Mouse (Mus musculus): ENCODE data around the gene Gm5294. TPM values are rescaled to one million over a fixed set of nuclear protein-coding genes. Genes with fewer than 3 reads are reported as not detected.

Gm5294 gene
- polyA plus RNA-seq (2017; shearing (Covaris generic)), result not detected

DNA sequence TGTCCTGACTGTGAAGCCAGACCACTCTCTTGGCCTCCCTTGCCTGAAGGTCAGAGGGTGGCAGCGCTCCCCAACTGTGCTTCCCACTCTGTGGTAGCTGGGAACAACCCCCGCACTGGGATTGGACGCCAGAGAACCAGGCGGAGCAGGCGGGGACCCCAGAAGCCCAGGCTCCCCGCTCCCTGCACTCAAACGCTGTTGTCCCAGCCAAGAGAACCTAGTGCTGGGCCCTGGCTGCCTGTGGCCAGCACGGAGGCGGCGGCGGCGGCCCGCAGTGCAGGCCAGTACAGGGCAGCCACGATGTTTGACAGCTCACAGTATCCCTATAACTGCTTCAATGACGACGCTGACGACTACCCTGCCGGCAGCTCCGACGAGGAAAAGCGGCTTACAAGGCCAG, at the start of gene Gm5294:
TSS of gene Gm5294 (plus strand) at position 301 of the 400 bp plus-strand sequence.
- ATAC-seq, result no peak

DNA sequence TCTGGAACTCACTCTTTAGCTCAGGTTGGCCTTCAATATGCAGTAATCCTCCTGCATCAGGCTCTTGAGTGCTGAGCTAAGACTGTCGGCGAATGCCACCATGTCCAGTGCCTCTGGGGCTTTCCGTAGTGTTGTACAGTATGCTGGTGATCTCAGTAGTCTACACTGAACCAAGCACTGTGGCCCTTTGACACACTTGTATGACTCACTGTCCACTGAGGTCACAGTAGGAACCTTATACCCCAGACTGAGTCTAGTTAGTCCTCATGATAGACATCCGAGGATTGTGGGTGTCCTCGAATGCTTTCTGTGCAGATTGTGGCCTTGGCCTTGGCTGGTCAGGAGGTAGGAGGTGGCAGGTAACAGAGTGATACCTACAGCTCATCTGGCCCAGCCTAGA, 44.8 kb upstream of the Gm5294 start:
- ATAC-seq, result no peak

DNA sequence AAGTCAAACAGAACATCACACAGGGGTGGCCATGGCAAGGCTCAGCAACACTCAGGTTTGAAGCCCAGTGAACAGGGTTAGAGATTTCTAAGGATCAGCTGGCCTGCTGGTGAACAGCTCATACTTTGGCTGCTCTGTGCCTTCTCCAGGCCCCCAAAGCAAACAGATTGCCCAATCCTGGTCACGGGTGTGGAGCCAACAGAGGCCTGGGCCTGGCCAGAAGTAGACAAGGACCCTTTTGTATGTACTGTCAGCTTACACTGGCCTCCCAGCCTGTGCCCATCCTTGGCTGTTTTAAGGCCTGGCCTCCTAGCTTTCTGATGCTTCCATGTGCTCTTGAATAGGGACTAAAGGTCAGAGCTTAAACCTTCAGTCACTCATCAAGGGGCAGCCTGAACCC, 43.5 kb upstream of the Gm5294 start:
- ATAC-seq, result no peak

DNA sequence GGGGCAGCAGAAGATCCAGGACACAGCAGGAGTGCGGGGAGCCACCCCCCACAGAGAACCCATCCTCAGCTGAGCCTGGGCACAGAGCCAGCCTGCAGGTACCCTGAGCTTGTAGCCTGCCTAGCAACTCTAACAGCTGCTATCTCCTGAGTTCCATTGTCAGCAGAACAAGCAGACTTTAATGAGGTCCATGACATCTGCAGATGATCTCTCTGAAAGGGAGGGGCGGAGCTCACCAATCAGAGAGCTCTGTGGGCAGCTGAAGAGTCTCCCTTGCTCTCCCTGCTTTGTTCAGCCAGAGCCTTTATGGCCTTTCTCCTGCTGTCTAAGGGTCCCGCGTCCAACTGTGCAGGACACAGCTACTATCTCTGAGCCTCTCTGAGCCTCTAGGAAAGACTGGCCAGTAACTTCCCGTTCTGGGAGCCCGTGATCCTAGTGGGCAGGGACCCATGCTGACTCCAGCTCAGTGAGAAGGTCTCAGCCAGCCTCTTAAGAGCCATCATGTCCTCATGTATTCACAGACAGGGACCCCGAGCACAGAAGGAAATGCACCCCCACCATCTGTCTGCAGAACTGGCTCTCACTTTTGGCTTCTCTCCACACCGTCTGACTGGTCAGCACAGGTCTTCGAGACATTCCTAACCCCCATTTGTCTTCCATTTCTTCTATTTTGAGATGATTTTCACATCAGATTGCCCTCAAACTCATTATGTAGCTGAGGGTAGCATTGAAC, 41.0 kb upstream of the Gm5294 start:
- ATAC-seq, result no peak

DNA sequence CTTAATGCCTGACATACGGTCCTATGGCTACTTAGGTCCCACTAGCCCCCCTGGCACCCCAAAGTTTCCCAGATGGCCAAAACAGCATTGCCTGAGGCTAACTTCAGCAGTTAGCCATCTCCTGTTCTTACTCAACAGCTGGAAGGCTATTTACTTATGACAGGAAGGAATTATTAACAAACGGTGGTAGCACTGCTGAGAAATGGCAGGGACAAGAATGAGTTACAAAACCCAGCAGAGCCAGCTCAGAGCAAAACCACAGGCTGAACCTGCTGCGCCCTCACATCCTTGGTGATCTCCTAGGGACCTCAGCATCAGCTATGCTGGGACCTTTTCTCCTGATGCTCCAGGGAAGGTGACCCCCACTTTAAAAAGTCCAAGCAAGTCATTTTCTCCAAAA, 40.2 kb upstream of the Gm5294 start:
- ATAC-seq, result no peak

DNA sequence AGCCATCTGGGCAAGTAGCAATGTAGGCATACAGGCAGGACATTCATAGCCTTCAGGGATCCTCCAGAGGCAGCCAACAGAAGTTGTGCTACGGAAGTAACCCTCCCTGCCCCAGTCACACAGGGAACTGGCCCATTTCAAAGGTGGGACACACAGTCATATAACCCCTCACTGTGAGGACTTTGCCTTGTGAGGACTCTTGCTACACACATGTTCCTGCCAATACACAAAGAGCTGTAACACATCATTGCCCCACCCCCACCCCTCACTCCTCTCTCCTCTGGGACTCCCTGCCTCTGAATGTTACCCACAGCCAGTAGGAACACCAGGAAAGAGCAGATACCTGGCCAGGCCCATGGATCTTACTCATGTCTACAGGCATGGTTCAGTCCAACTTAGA, 37.2 kb upstream of the Gm5294 start:
- ATAC-seq, result no peak

DNA sequence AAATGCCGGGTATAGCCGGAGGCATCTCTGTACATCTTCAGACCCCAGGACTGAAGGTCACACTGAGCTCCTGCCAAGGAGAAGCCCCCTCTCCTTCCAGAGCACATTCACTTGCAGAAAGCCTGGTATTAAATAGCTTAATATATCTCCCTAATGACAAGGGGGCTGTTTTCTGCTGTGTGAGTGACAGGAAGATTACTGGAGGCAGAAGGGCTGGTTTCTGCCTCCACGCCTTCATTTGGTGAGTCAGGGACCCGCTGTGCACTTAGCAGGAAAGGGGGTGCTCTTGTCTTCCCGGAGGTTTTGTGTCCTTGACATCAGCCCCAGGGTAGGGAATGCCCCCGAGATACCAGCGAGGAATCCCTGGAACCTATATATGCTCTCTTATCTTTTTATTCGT, 36.7 kb upstream of the Gm5294 start:
- no peak for ATAC-seq

DNA sequence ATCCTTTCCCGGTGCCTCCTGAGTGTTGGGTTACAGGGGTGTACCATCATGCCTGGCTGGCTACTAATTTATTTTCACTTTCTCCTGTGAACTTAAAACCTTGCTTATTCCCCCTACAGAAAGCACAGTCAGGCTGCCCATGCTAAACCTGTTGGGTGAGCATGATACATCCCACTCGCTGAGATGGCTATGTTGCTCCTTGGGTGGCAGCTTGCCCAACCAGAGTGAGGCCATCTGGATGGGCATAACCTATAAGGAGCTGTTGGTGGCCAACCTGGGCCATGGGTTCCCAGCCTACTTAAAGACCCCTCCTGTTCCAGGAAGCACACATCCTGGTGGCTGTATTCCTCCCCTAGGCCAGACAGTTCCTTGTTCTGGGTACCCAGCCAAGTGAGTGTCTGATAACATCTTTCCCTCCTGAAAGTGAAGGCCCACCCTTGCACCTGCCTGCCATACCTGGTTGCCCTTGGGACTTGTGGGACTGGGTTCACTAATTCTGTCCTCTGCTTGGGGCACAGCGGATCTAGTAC, 33.8 kb upstream of the Gm5294 start:
- ATAC-seq, result no peak

DNA sequence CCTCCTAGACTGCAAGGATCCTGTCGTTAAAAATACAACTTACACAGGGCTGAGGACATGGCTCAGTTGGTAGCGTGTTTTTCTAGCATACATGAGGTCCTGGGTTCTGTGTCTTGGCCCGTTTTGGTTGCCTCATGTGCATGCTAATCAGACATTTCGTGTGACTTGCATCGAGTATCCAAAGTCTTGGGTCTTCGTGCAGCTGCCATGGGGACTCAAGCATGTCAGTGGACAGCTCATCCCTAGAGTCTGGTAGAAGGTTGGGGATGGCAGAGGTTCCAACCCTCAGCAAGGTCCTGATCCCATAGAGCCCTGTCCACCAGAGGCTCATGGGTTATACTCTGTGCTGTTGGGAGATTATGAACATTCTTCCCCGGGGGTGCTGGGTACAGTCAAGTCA, 32.2 kb upstream of the Gm5294 start:
- no peak for ATAC-seq

DNA sequence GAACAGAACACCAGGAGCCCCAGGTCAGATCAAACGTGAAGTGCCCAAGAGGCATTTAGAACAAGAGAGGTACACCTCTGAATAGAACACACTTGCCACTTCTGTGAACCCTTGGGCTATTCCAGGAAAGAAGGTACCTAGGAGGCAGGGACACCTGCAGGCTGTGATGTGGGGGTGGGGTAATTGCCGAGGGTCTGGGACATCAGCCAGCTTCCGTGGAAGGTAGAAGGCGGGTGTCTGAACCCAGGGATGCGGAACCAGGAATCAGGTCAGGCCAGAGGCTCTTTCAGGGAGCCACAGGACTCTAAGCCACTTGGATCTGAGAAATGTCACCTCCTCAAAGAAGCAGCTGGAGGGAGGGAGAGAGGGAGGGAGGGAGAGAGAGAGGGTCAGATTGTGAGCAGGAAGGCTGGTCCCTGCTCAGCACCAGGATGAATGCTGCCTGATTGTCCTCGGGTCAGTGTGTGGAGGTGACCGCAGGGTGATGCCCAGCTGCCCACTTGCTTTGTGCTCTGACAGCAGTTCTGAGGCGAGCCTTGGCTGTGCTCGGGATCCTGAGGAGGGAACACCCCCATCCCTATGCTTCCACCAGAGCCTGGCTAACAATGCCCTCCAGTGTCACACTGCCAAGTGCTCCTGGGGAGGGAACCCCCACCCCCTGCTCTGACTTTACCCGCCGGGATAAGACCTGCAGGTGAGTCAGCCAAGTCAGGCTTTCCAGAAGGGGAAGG, 31.2 kb upstream of the Gm5294 start:
- no peak for ATAC-seq

DNA sequence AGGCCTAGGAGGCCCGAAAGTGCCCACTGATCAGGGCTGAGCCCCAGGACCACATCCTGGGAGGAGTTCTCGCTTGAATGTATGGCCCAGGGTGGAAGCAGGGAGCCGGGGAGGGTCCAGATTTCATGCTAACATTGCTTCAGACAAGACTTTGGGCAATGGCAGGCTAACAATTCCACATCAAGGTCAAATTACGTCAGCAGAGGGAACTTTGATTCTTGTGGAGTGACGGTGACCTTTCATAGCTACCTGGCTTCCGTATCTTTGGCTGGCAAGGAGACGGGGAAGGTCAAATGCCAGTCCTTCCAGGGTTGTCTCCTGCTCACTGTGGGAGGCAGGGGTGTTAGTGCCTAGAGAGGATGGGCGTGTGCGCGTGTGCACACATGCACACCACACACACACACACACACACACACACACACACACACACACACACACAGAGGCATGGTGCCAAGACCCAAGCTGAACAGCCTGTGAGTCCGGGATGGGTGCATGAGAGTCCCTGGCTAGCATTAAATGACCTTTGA, 28.9 kb upstream of the Gm5294 start:
- ATAC-seq, result no peak

DNA sequence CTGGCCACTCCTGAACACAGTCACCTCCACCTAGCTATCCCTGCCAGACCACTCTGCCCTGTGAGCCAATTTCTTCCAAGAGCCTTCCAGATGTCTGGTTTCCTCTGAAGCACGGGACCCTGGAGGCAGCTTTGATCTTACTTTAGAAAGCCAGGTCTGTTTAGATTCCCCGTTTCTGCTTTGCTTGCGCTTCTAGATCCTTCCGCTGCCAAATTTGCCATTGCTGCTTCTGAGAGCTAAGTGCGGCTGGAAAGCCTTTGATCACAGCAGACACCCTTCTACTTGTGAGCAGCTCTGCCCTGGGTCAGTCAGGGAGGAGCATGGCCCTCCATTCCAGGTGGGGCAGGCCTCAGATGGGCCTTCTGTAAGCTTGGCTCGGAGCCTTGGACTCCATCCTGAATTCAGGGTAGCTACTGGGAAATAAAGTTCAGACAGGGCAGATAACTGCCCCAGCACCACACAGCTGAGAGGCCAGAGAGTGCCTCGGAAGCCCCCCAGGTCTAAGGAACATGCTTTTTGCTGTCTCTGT, 18.2 kb upstream of the Gm5294 start:
- ATAC-seq, result no peak

DNA sequence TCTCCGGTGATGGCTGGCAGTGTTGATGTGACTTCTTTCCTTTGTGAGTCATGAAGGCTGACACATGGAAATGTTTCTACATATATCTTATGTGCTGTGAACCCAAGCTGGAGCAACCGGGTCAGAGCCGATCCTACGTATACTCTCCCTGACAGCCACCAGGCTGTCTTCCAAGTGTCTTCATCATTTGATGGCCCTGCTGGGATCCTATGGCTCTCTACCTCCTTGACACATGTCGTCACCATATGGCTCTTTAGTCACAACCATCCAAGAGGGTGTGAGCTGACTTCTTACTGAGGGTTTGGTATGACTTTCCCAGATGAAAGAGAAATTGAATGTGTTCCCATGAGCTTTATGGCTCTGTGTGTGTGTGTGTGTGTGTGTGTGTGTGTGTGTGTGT, 15.6 kb upstream of the Gm5294 start:
- ATAC-seq, result no peak

DNA sequence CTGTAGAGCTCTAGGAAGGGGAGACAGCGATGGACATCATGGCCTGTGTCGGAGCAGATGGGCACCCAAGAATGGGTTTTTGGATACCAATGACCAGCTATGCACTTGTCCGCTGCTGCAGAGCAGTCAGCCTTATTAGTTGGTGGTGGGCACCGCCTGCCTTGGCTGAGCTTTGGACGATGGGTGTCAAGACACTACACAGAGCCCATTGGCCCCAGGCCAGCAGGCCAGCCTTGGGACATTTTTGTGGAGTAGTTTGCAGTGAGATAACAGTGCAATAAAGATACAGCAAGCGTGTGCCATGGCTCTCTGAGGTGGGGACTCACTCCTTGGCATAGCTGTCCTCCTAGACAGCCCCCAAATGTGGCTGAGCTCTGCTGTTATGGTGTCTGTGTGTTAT, 10.1 kb upstream of the Gm5294 start:
- ATAC-seq, result no peak

DNA sequence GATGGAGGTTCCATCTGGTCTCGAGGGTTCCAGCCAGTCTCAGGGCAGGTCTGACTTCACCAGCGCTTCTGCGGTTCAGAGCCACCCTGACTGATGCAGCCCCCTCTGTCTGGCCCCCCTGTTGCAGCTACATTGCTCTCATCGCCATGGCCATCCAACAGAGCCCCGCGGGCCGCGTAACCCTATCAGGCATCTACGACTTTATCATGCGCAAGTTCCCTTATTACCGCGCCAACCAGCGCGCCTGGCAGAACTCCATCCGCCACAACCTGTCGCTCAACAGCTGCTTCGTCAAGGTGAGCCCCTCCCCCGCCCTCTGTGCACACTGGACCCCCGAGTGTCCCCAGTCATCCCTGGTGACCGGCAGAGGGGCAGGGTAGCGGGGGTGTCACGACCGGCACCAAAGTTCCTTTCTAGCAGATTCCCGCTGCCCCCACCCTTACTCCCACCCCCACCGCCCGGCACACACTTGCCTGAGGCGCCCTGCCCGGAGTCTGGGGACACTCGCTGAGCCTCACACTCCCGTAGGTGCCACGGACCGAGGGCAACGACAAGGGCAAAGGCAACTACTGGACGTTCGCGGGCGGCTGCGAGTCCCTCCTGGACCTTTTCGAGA, 945 bp downstream of the Gm5294 start:
- ATAC-seq, result no peak

DNA sequence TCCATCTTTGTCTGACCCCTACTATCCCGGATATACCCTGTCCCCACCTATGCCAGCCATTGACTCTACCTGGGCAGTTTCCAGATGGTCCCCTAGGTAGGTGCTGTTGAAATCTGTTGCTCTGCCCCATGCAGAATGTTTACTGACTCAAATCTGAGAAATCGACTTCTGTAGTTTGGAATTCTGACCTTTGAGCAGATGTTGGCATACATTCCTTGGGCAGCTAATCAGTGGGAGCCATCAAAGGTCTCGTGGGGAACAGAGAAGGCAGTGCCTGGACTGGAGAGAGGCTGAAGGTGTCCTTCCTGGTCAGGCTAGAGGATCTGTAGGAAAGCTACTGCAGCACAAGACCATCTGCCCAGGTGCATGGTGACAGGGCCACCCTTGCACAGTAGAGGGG, 5.2 kb downstream of the Gm5294 start:
- ATAC-seq, result no peak

DNA sequence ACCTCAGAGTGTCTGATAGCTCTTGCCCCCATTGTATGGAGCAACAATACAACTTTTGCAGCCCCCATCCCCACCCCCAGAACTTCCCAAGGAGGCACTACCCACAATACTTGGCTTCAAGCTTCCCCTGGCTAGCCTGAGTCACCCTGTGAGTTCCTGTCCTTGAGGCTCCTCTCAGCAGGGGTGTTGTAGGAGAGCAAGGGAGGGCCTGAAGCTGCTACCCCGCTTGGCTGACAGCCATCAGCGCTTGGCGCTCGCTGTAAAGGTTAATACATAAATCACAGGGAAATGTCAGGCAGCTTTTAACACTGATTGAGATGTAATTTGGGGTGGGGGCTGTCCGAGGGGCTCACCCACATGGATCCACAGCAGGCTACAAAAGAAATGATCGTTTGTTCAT, 13.5 kb downstream of the Gm5294 start:
- no peak for ATAC-seq

DNA sequence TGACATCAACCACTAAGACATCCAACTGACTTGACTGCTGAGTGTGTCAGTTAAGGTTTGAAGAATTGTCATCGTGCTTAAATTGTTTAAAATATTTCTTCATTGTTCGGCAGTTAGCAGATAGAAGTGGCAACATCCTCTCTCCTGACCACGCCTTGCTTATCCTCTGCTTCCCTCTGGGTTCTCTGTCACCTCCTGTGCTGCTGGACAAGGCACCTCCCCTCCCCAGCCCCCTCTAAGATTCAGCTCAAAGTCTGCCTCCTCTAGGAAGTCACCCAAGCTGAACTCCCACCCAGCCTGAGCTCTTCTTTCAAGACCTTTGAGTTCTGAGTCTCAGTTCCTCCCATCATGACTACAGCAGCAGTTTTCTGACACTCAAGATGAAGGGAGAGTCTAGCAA, 15.0 kb downstream of the Gm5294 start:
- ATAC-seq, result no peak

DNA sequence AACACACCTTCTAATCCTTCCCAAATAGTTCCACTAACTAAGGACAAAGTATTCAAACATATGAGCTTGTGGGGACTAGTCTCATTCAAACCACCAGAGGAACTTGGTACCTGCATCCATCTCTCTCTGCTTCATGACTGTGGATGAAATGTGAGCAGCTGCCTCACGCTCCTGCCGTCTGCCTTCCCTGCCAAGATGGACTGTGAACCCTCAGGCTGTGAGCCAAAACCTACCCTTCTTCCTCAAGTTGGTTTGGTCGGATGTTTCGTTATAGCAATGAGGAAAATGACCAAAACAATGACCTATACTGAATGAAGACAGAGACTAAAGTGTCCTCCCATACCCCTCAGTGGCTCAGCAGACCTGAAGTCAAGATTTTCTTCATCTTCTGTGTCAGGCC, 21.1 kb downstream of the Gm5294 start:
- no peak for ATAC-seq

DNA sequence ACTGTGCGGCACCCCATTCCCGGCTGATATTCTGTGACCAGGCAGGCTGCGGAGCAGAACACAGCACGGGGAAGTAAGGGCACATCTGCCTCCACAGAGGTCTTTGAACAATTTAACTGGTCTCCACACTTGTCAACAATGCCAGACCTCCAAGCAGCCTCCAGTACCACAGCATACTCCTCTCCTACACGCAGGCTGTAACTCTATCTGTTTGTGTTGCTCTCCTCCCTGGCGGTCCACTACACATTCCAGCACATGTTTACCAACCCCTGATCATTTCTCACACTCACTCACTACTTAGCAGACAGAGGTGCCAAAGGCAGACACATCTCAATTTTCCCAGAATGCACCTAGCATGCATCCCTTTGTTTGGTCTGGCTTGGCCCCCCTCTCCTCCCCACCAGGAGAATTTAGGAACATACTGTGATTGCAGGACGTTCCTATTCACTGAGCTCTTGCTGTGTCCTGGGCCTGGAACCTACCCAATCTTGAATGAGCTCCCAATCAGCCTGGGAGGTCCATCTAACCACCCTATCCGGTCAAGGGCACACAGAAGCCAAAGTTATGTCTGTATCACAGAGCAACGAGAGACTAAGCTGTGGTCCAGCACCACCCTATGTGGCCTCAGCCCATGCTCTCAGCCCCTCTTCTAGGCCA, 23.4 kb downstream of the Gm5294 start:
- ATAC-seq, result no peak

DNA sequence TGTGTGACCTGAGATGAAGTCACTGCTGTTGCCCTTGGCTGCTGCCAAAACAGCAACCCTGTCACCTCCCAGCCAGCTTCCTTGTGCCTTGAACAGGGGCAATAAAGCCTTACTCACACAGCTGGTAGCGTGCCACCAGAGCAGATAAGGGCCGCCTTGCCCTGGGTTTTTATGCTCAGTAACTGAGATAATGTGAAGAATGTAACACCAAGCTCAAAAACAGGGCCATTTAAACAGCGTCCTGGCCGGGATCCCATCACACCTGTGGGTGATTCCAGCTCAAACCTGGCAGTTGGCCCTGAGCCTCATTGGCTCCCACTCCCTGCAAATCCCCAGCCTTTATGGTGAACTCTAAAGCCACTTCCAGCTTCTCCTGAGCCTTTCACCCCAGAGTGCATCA, 26.6 kb downstream of the Gm5294 start:
- ATAC-seq, result no peak

DNA sequence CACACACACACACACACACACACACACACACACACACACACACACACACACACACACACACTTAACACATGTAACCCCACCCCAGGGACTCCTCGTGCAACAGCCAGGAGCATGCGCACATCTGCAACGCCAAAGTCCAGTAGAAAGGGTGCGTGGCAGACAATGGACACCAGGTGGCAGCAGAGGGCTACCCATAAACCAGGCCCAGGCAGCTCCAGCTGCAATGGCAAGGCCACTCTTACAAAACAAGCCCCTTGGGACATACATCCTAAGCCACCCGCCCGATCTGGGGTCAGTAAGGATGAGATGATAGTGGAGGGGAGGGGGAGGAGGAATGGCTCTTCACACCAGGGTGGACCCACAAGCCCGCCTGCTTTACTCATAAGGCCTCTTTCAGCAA, 28.2 kb downstream of the Gm5294 start:
- ATAC-seq, result no peak
